Mouse (Mus musculus): ENCODE measurements around the gene Elovl2. TPM values are rescaled to one million over a fixed set of nuclear protein-coding genes. Genes with fewer than 3 reads are reported as not detected.
A peak's percentile ranks its signal among the peaks of the same experiment; 100 is the strongest.
"Not testable (repeated sequence)": the region's sequence is repeated elsewhere in the genome, so short reads cannot be mapped to it uniquely, and the experiment has no call there.

Gene Elovl2
- polyA plus RNA-seq, 1 experiment from 2014 or later = 44.4 TPM

- WGBS = 87% methylated on average over 5 of the region's 5 CpGs
Measured at GRCm38 (mm10) chr13:41230256-41230655, 10.1 kb upstream of the Elovl2 start.

GRCm38 (mm10) chr13:41228060-41228459 is 7.9 kb upstream of the Elovl2 start:
- no peak overlapping the region for H3K27ac ChIP-seq (replicated peaks)

More at GRCm38 (mm10) chr13:41230256-41230655, 10.1 kb upstream of the Elovl2 start:
- no peaks in the 10 kb centered on the region for H3K4me1 ChIP-seq
- H3K27me3 ChIP-seq = no peaks in the 10 kb centered on the region
- no peaks in the 10 kb centered on the region for H3K9me3 ChIP-seq
- no peak overlapping the region for H3K4me3 ChIP-seq
- H3K9ac ChIP-seq (replicated peaks) = no peak overlapping the region
- ATAC-seq (ENCODE audit: low FRiP score, low read depth) = no peak
- H3K4me2 ChIP-seq (replicated peaks) = no peak overlapping the region
- no peak overlapping the region for H3K27ac ChIP-seq (replicated peaks)
- H3K36me3 ChIP-seq = no peaks in the 10 kb centered on the region

GRCm38 (mm10) chr13:41226513-41226912 is 6.3 kb upstream of the Elovl2 start:
- 85% methylated on average over 5 of the region's 5 CpGs for WGBS
- Histone ChIP-seq H3K4me1 (no peaks in the 10 kb centered on the region), H3K27ac (replicated peaks) (no peak overlapping the region), H3K27me3 (no peaks in the 10 kb centered on the region), H3K9me3 (peaks cover 12% of the 10 kb centered on the region; the same call in 1 of the 2 replicates), H3K4me3 (no peak overlapping the region), H3K4me2 (replicated peaks) (no peak overlapping the region), H3K36me3 (no peaks in the 10 kb centered on the region), H3K9ac (replicated peaks) (no peak overlapping the region)
- no peak for ATAC-seq (ENCODE audit: low FRiP score, low read depth)

More at GRCm38 (mm10) chr13:41228060-41228459, 7.9 kb upstream of the Elovl2 start:
- Histone ChIP-seq H3K4me2 (replicated peaks) (no peak overlapping the region), H3K4me1 (no peaks in the 10 kb centered on the region), H3K9me3 (0 out of 2 replicates have a peak, but pooled peaks cover under 1% of the 10 kb centered on the region), H3K4me3 (no peak overlapping the region), H3K27me3 (no peaks in the 10 kb centered on the region), H3K9ac (replicated peaks) (no peak overlapping the region), H3K36me3 (no peaks in the 10 kb centered on the region)
- WGBS = 90% methylated on average over 5 of the region's 5 CpGs
- ATAC-seq (ENCODE audit: low FRiP score, low read depth) = no peak

GRCm38 (mm10) chr13:41219687-41220303 is 410 bp downstream of the Elovl2 start:
- WGBS = 4% methylated on average over 20 of the region's 39 CpGs
- H3K27me3 ChIP-seq = no peaks in the 10 kb centered on the region
- H3K27ac ChIP-seq (replicated peaks) = peak overlapping the region; percentile 63; the same call in 1 of the 2 replicates
- H3K9ac ChIP-seq (replicated peaks) = peak overlapping the region; percentile 77
- ATAC-seq (ENCODE audit: low FRiP score, low read depth) = peak; percentile 77
- peaks cover 15% of the 10 kb centered on the region; the same call in 1 of the 2 replicates for H3K9me3 ChIP-seq
- no peaks in the 10 kb centered on the region for H3K36me3 ChIP-seq
- H3K4me3 ChIP-seq = peak overlapping the region; percentile 75
- H3K4me2 ChIP-seq (replicated peaks) = peak overlapping the region; percentile 50
- H3K4me1 ChIP-seq = peaks cover 21% of the 10 kb centered on the region

GRCm38 (mm10) chr13:41219056-41219455 is 1.1 kb downstream of the Elovl2 start:
- peaks cover 21% of the 10 kb centered on the region for H3K4me1 ChIP-seq
- H3K4me3 ChIP-seq = peak overlapping the region; percentile 75
- peak overlapping the region; percentile 77; the same call in 1 of the 2 replicates for H3K9ac ChIP-seq (replicated peaks)
- ATAC-seq (ENCODE audit: low FRiP score, low read depth) = no peak
- no peaks in the 10 kb centered on the region for H3K36me3 ChIP-seq
- 28% methylated on average over 1 of the region's 1 CpGs for WGBS
- peaks cover 15% of the 10 kb centered on the region; the same call in 1 of the 2 replicates for H3K9me3 ChIP-seq
- H3K27me3 ChIP-seq = no peaks in the 10 kb centered on the region
- no peak overlapping the region for H3K27ac ChIP-seq (replicated peaks)
- H3K4me2 ChIP-seq (replicated peaks) = peak overlapping the region; percentile 50

- Histone ChIP-seq H3K9ac (replicated peaks) (no peak overlapping the region), H3K27me3 (no peaks in the 10 kb centered on the region), H3K4me2 (replicated peaks) (no peak overlapping the region), H3K9me3 (no peaks in the 10 kb centered on the region), H3K27ac (replicated peaks) (no peak overlapping the region), H3K36me3 (no peaks in the 10 kb centered on the region), H3K4me1 (peaks cover 24% of the 10 kb centered on the region), H3K4me3 (no peak overlapping the region)
- WGBS = 70% methylated on average over 3 of the region's 3 CpGs
- ATAC-seq (ENCODE audit: low FRiP score, low read depth) = no peak
Measured at GRCm38 (mm10) chr13:41216236-41216635, 4.0 kb downstream of the Elovl2 start.

- no peak for ATAC-seq (ENCODE audit: low FRiP score, low read depth)
- WGBS = 91% methylated on average over 6 of the region's 6 CpGs
Measured at GRCm38 (mm10) chr13:41215669-41216068, 4.5 kb downstream of the Elovl2 start.

GRCm38 (mm10) chr13:41212558-41213322 is 7.5 kb downstream of the Elovl2 start:
- no peaks in the 10 kb centered on the region for H3K27me3 ChIP-seq
- no peak overlapping the region for H3K4me3 ChIP-seq
- no peak for ATAC-seq (ENCODE audit: low FRiP score, low read depth)
- no peak overlapping the region for H3K27ac ChIP-seq (replicated peaks)
- 71% methylated on average over 6 of the region's 6 CpGs for WGBS
- no peaks in the 10 kb centered on the region for H3K36me3 ChIP-seq
- H3K4me1 ChIP-seq = peaks cover 10% of the 10 kb centered on the region; the same call in 1 of the 2 replicates
- H3K4me2 ChIP-seq (replicated peaks) = no peak overlapping the region
- H3K9me3 ChIP-seq = no peaks in the 10 kb centered on the region
- H3K9ac ChIP-seq (replicated peaks) = no peak overlapping the region

More at GRCm38 (mm10) chr13:41215669-41216068, 4.5 kb downstream of the Elovl2 start:
- no peaks in the 10 kb centered on the region for H3K27me3 ChIP-seq
- no peak overlapping the region for H3K9ac ChIP-seq (replicated peaks)
- peaks cover 24% of the 10 kb centered on the region for H3K4me1 ChIP-seq
- H3K4me2 ChIP-seq (replicated peaks) = no peak overlapping the region
- no peaks in the 10 kb centered on the region for H3K9me3 ChIP-seq
- H3K36me3 ChIP-seq = no peaks in the 10 kb centered on the region
- H3K4me3 ChIP-seq = no peak overlapping the region
- H3K27ac ChIP-seq (replicated peaks) = no peak overlapping the region

- ATAC-seq (ENCODE audit: low FRiP score, low read depth) = no peak
- Histone ChIP-seq H3K27me3 (no peaks in the 10 kb centered on the region), H3K27ac (replicated peaks) (no peak overlapping the region), H3K9me3 (no peaks in the 10 kb centered on the region), H3K4me2 (replicated peaks) (no peak overlapping the region), H3K4me3 (no peak overlapping the region), H3K36me3 (no peaks in the 10 kb centered on the region), H3K9ac (replicated peaks) (no peak overlapping the region), H3K4me1 (peaks cover 6% of the 10 kb centered on the region; the same call in 1 of the 2 replicates)
- WGBS = 85% methylated on average over 4 of the region's 4 CpGs
Measured at GRCm38 (mm10) chr13:41211276-41211675, 8.9 kb downstream of the Elovl2 start.

- no peak for ATAC-seq (ENCODE audit: low FRiP score, low read depth)
Measured at GRCm38 (mm10) chr13:41206241-41206640, 14.0 kb downstream of the Elovl2 start.

GRCm38 (mm10) chr13:41205568-41205967 is 14.6 kb downstream of the Elovl2 start:
- peaks cover 15% of the 10 kb centered on the region for H3K4me1 ChIP-seq
- ATAC-seq (ENCODE audit: low FRiP score, low read depth); H3K27me3 ChIP-seq: not testable (repeated sequence)

More at GRCm38 (mm10) chr13:41206241-41206640, 14.0 kb downstream of the Elovl2 start:
- Histone ChIP-seq H3K9ac (replicated peaks) (no peak overlapping the region), H3K36me3 (no peaks in the 10 kb centered on the region), H3K4me3 (no peak overlapping the region), H3K9me3 (no peaks in the 10 kb centered on the region), H3K4me2 (replicated peaks) (no peak overlapping the region), H3K4me1 (peaks cover 15% of the 10 kb centered on the region), H3K27me3 (no peaks in the 10 kb centered on the region), H3K27ac (replicated peaks) (no peak overlapping the region)
- 89% methylated on average over 5 of the region's 5 CpGs for WGBS

GRCm38 (mm10) chr13:41203691-41204090 is 16.5 kb downstream of the Elovl2 start:
- no peaks in the 10 kb centered on the region for H3K36me3 ChIP-seq
- H3K4me1 ChIP-seq = peaks cover 15% of the 10 kb centered on the region
- no peaks in the 10 kb centered on the region for H3K9me3 ChIP-seq
- H3K4me3 ChIP-seq = no peak overlapping the region
- H3K4me2 ChIP-seq (replicated peaks) = no peak overlapping the region
- H3K9ac ChIP-seq (replicated peaks) = no peak overlapping the region
- no peaks in the 10 kb centered on the region for H3K27me3 ChIP-seq
- WGBS = 70% methylated on average over 9 of the region's 9 CpGs
- no peak for ATAC-seq (ENCODE audit: low FRiP score, low read depth)
- no peak overlapping the region for H3K27ac ChIP-seq (replicated peaks)

More at GRCm38 (mm10) chr13:41205568-41205967, 14.6 kb downstream of the Elovl2 start:
- not testable (repeated sequence) for H3K36me3 ChIP-seq; H3K4me3 ChIP-seq; H3K9me3 ChIP-seq; H3K4me2 ChIP-seq (replicated peaks); H3K9ac ChIP-seq (replicated peaks); H3K27ac ChIP-seq (replicated peaks)
